Mouse (Mus musculus) MEL (cell line): ENCODE data around the gene Tmem50b.
A peak's percentile ranks its signal among the peaks of the same experiment; 100 is the strongest.

Source experiments
- CTCF ChIP-seq, 3 experiments: IDR thresholded peaks in 2 of 3; conservative IDR thresholded peaks in 1 of 3; 2 replicates each; pipeline ENCODE4 v1.5.1; 2011 to 2012; ENCODE audit warnings: low read length in 3 of 3, low read depth in 2 of 3, mild to moderate bottlenecking in 2 of 3, improper control_type of control experiment in 1 of 3, inconsistent platforms in 1 of 3, mixed read lengths in 1 of 3, moderate library complexity in 1 of 3; ENCODE audit not compliant: control insufficient read depth in 1 of 3, insufficient read depth in 1 of 3, poor library complexity in 1 of 3, severe bottlenecking in 1 of 3
- KAT2A ChIP-seq: conservative IDR thresholded peaks from 2 replicates; pipeline ENCODE4 v1.6.1; 2012; ENCODE audit warnings: low read depth, low read length, improper control_type of control experiment, inconsistent platforms
- ZKSCAN1 ChIP-seq: IDR thresholded peaks from 2 replicates; pipeline ENCODE4 v1.6.1; 2012; ENCODE audit warnings: low read depth, mild to moderate bottlenecking, inconsistent platforms, low read length, improper control_type of control experiment, moderate library complexity

GRCm38 (mm10) chr16:91541573-91542081 is 56.0 kb downstream of the Tmem50b start:
- no peak for TF ChIP-seq ZKSCAN1
- TF ChIP-seq CTCF (IDR thresholded peaks at IDR 0.05 in 2 of 3, conservative IDR thresholded peaks at IDR 0.05 in 1 of 3; ENCODE audit: control insufficient read depth in 1 of 3, insufficient read depth in 1 of 3, low read depth in 2 of 3, low read length in 3 of 3, poor library complexity in 1 of 3, severe bottlenecking in 1 of 3) = no peak
- peak; percentile 35; the same call in 1 of the 2 replicates for TF ChIP-seq KAT2A
